Mouse (Mus musculus) spleen, embryonic (tissue): ENCODE data around the gene Slc25a19.

ENCODE experiments used
- CTCF ChIA-PET: fragments of 350-600 bp; sonication (Branson Sonifier 250); formaldehyde crosslinking; loops from one replicate; lab custom pipeline; 2022; lab: Charles Lee

Gene Slc25a19

GRCm38 (mm10) chr11:115641664-115642036 is 13.6 kb upstream of the Slc25a19 start:
- CTCF ChIA-PET = interaction anchor here (0.5 to 0.9 kb wide), 3 partner anchors 10 to 28 kb away, joined by 3 to 4 read pairs (median 3); no protein-coding TSS in a partner anchor

GRCm38 (mm10) chr11:115640978-115641663 is 13.0 kb upstream of the Slc25a19 start:
- CTCF ChIA-PET = interaction anchor here (0.5 to 1.6 kb wide), 6 partner anchors 10 to 199 kb away, joined by 3 to 7 read pairs (median 4); no protein-coding TSS in a partner anchor

GRCm38 (mm10) chr11:115640311-115640828 is 12.3 kb upstream of the Slc25a19 start:
- CTCF ChIA-PET = interaction anchor here (0.5 to 1.6 kb wide), 4 partner anchors 9 to 87 kb away, joined by 3 to 7 read pairs (median 4); no protein-coding TSS in a partner anchor

GRCm38 (mm10) chr11:115639540-115639939 is 11.4 kb upstream of the Slc25a19 start:
- CTCF ChIA-PET = no interaction called here

GRCm38 (mm10) chr11:115638498-115639409 is 10.7 kb upstream of the Slc25a19 start:
- CTCF ChIA-PET = interaction anchor here (0.6 to 0.7 kb wide), 2 partner anchors 12 to 19 kb away, joined by 3 read pairs; no protein-coding TSS in a partner anchor

- CTCF ChIA-PET = no interaction called here
Measured at GRCm38 (mm10) chr11:115636960-115637359, 8.9 kb upstream of the Slc25a19 start.

GRCm38 (mm10) chr11:115635484-115635883 is 7.4 kb upstream of the Slc25a19 start:
- CTCF ChIA-PET = interaction anchor here (0.5 kb wide), 1 partner anchor 14 kb away, joined by 3 read pairs; no protein-coding TSS in a partner anchor

- CTCF ChIA-PET = interaction anchor here (0.5 kb wide), 1 partner anchor 14 kb away, joined by 3 read pairs; no protein-coding TSS in a partner anchor
Measured at GRCm38 (mm10) chr11:115635041-115635440, 6.9 kb upstream of the Slc25a19 start.

GRCm38 (mm10) chr11:115634109-115634508 is 6.0 kb upstream of the Slc25a19 start:
- CTCF ChIA-PET = interaction anchor here (0.7 kb wide), 1 partner anchor 26 kb away, joined by 7 read pairs; no protein-coding TSS in a partner anchor

- CTCF ChIA-PET = interaction anchor here (0.6 to 1.3 kb wide), 2 partner anchors 51 to 1965 kb away, joined by 3 to 4 read pairs; no protein-coding TSS in a partner anchor
Measured at GRCm38 (mm10) chr11:115632862-115633261, 4.8 kb upstream of the Slc25a19 start.

- CTCF ChIA-PET = interaction anchor here (0.6 to 1.7 kb wide), 4 partner anchors 8 to 1965 kb away, joined by 3 to 7 read pairs (median 4); no protein-coding TSS in a partner anchor
Measured at GRCm38 (mm10) chr11:115632247-115632646, 4.2 kb upstream of the Slc25a19 start.

GRCm38 (mm10) chr11:115631505-115631890 is 3.4 kb upstream of the Slc25a19 start:
- CTCF ChIA-PET = interaction anchor here (0.9 to 1.7 kb wide), 4 partner anchors 9 to 87 kb away, joined by 3 to 7 read pairs (median 4); partner anchors contain the start of gene Mif4gd

GRCm38 (mm10) chr11:115630532-115631504 is 2.7 kb upstream of the Slc25a19 start:
- CTCF ChIA-PET = interaction anchor here (0.6 to 1.7 kb wide), 6 partner anchors 10 to 150 kb away, joined by 3 to 7 read pairs (median 4); partner anchors contain the start of gene Mif4gd

GRCm38 (mm10) chr11:115629734-115630531 is 1.8 kb upstream of the Slc25a19 start:
- CTCF ChIA-PET = interaction anchor here (0.6 to 1.4 kb wide), 5 partner anchors 11 to 149 kb away, joined by 3 to 7 read pairs (median 3); partner anchors contain the start of gene Grb2

GRCm38 (mm10) chr11:115628465-115629101 is 488 bp upstream of the Slc25a19 start:
- CTCF ChIA-PET = interaction anchor here (0.9 to 1.4 kb wide), 2 partner anchors 48 to 79 kb away, joined by 3 read pairs; partner anchors contain the start of gene Grb2

- CTCF ChIA-PET = interaction anchor here (0.8 kb wide), 1 partner anchor 87 kb away, joined by 3 read pairs; no protein-coding TSS in a partner anchor
Measured at GRCm38 (mm10) chr11:115626824-115627616, 1.1 kb downstream of the Slc25a19 start.

GRCm38 (mm10) chr11:115625877-115626276 is 2.2 kb downstream of the Slc25a19 start:
- CTCF ChIA-PET = no interaction called here
